Mouse (Mus musculus) adrenal gland, postnatal 10 days (tissue): ENCODE data around the gene Olfr1434. TPM values are rescaled to one million over a fixed set of nuclear protein-coding genes. Genes with fewer than 3 reads are reported as not detected.
"Not testable (repeated sequence)": the region's sequence is repeated elsewhere in the genome, so short reads cannot be mapped to it uniquely, and the experiment has no call there.

Experiments
- DNase-seq: peaks from one replicate; pipeline ENCODE4 v3.0.0; 2021; ENCODE audit warnings: mixed read lengths
- long read RNA-seq, 2 experiments: library from polyadenylated mRNA; stranded (forward); transcript quantifications; one replicate each; pipeline ENCODE4 v2.0.0; 2021
- total RNA-seq, 2 experiments: library from RNA; stranded (reverse); gene quantifications; 2 replicates each; pipeline ENCODE4 v1.2.3; 2021

Gene Olfr1434
- total RNA-seq = not detected
- long read RNA-seq, experiment 1 = 0 reads
- long read RNA-seq, experiment 2 = 0 reads

GRCm38 (mm10) chr19:12279554-12279953 is at the start of gene Olfr1434:
Olfr1434 (plus strand) TSS chr19:12279854.
- DNase-seq = no peak

- not testable (repeated sequence) for DNase-seq
These were observed 47.2 kb upstream of the Olfr1434 start, which contains the start of gene Olfr1432 for GRCm38 (mm10) chr19:12232496-12232895. Olfr1432 (minus strand) TSS chr19:12232596.

GRCm38 (mm10) chr19:12241559-12241958 is 38.1 kb upstream of the Olfr1434 start, which contains the start of gene Olfr262:
Olfr262 (minus strand) TSS chr19:12241659.
- DNase-seq = no peak

- DNase-seq = no peak
These were observed 18.9 kb upstream of the Olfr1434 start, which contains the start of gene Olfr235 for GRCm38 (mm10) chr19:12260732-12261131. Olfr235 (plus strand) TSS chr19:12261032.

GRCm38 (mm10) chr19:12292979-12293378 is 13.3 kb downstream of the Olfr1434 start:
- no peak for DNase-seq

- not testable (repeated sequence) for DNase-seq
These were observed 19.4 kb downstream of the Olfr1434 start, which contains the start of gene Olfr1436 for GRCm38 (mm10) chr19:12299030-12299429. Olfr1436 (minus strand) TSS chr19:12299130.

- DNase-seq = no peak
These were observed 45.3 kb downstream of the Olfr1434 start, which contains the start of gene Olfr1437 for GRCm38 (mm10) chr19:12325001-12325400. Olfr1437 (minus strand) TSS chr19:12325101.

Other genes starting within 250 kb of the Olfr1434 start
- not detected for gene Olfr1423, start 238.5 kb upstream of the Olfr1434 start, total RNA-seq
- gene Olfr1424, start 217.2 kb upstream of the Olfr1434 start, total RNA-seq = not detected
- not detected for gene Olfr1425, start 202.1 kb upstream of the Olfr1434 start, total RNA-seq
- not detected for gene Olfr1426, start 187.8 kb upstream of the Olfr1434 start, total RNA-seq
- not detected for gene Olfr1427, start 176.5 kb upstream of the Olfr1434 start, total RNA-seq
- gene Olfr1428, start 164.0 kb upstream of the Olfr1434 start, total RNA-seq = not detected
- gene Olfr76, start 156.7 kb upstream of the Olfr1434 start, total RNA-seq = not detected
- gene Olfr1555-ps1, start 109.7 kb upstream of the Olfr1434 start, total RNA-seq = not detected
- gene Olfr1431, start 79.2 kb upstream of the Olfr1434 start, total RNA-seq = not detected
- not detected for gene Olfr1432, start 47.3 kb upstream of the Olfr1434 start, total RNA-seq
- not detected for gene Olfr262, start 38.2 kb upstream of the Olfr1434 start, total RNA-seq
- gene Olfr235, start 18.8 kb upstream of the Olfr1434 start, total RNA-seq = not detected
- gene Olfr1436, start 19.3 kb downstream of the Olfr1434 start, total RNA-seq = not detected
- not detected for gene Olfr1437, start 45.2 kb downstream of the Olfr1434 start, total RNA-seq
- gene Olfr1438-ps1, start 56.1 kb downstream of the Olfr1434 start, total RNA-seq = not detected
- not detected for gene Olfr1440, start 107.4 kb downstream of the Olfr1434 start, total RNA-seq
- gene Olfr1441, start 137.6 kb downstream of the Olfr1434 start, total RNA-seq = not detected
- not detected for gene Pfpl, start 148.1 kb downstream of the Olfr1434 start, total RNA-seq
- 10 to 100 TPM; 15.1 to 16.1 TPM for gene Mpeg1, start 180.9 kb downstream of the Olfr1434 start, total RNA-seq
- gene Dtx4, start 221.6 kb downstream of the Olfr1434 start, total RNA-seq = 10 to 100 TPM; 22.5 to 24.4 TPM